Mouse (Mus musculus) left cerebral cortex, postnatal 10 days (tissue): ENCODE data around the gene Pigt. TPM values are rescaled to one million over a fixed set of nuclear protein-coding genes. Genes with fewer than 3 reads are reported as not detected.

ENCODE experiments used
- DNase-seq, 2 experiments: peaks; one replicate each; pipeline ENCODE4 v3.0.0; 2021 to 2022; ENCODE audit warnings: low spot score in 2 of 2, mixed read lengths in 1 of 2; ENCODE audit errors: extremely low spot score in 1 of 2
- intact Hi-C: fragments of 180-260 bp; cut with DNase I; formaldehyde crosslinking; loops from one replicate; pipeline ENCODE4 v1.15.1; 2025
- total RNA-seq, 2 experiments: library from RNA; stranded (reverse); gene quantifications; 2 replicates each; pipeline ENCODE4 v1.2.3; 2021

Pigt gene
- total RNA-seq, 2 experiments from 2014 or later, result 119 to 124 TPM

DNA sequence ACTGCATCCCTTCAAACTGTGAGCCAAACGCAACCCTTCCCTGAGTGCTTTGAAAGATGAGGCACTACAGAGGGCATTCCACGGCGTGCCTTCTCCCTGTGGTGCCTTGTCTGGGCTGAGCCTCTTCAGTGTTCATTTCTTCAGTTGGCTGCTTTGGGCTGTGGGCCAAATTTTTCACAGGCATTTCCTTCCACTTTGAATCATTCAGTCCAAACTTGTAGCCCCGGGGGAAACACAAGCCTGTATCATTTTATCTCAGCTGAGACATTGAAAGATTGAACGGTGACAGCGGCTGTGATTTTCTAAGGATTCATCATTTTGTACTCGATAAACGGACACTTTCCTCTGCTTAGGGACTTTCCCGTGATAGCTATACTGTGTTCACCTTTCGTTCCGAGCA, 19.3 kb downstream of the Pigt start:
- no peak for DNase-seq
- intact Hi-C loops, result no loop called here

DNA sequence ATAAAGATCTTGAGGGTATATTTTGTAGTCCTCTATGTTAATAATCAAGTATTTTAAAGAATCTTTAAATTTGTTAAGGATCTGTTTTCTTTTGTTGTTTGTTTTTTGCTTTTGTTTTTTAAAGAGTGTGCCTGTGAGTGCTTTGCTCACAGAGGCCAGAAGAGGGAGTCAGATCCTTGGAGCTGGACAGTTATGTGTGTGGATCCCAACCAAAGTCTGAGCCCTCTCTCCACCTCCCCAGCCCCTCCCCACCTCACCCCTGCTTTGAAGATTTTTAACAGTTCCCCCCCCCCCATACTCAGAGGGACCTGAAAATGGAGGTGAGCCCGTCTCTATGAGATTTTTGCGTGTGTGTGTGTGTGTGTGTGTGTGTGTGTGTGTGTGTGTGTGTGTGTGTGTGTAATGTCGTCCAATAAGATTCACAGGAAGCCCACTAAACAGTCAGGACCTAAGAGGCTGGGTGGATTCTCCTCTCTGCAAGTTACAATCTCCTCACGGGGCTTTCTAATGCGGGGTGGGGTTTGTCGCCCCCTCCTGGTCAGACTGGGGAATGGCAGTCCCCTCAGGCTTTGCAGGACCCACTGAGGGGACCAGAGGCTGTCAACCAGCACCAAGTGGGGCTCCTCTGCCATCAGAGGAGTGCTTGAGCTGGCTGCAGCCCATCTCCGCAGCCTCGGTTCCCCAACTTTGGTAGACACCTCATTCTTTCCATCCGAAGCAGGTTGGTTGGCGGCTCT, 20.3 kb downstream of the Pigt start:
- intact Hi-C loops, result no loop called here

DNA sequence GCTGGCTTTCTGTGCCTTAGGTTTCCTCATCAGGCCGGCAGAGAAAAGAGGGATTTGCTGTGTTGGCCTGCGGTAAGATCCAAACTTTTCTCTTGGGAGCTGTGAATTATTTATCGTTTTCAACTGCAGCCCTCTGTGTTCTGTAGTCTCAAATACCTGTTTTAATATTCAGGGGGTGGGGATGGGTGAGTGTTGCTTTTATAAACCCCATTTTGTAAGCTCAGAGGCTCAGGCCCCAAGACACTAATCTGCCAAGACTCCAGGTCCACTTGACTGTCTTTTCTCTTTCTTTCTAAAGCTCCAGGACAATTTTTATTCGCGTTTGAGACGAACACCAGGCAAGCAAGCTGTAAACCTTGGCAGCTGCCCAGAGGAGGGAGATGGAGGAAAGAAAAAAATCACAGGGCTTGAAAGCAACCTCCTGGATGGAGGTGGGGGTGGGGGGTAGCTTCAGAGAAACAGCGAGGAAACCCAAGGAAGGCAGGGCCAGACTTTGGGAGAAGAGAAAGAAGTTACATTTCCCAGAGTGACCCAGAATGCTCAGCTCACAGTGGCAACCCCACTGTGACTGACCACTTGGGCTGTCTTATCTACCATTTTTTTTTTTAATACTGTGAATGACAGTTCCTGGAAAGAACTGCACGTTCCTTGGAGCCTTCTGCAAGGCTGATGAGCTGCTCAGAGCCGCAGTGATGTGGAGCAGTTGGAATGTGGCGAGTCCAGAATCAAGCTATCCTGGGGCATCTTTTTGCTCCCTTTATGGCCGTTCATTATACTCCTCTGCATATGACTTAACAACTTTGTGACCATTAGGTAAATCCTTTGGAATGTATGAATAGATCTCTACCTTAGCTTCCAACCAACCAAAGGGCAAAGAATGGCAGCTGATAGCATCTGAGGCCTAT, 21.2 kb downstream of the Pigt start:
- intact Hi-C loops, result no loop called here
- DNase-seq, result no peak

More for the DNA sequence above, 20.3 kb downstream of the Pigt start:
- no peak for DNase-seq

DNA sequence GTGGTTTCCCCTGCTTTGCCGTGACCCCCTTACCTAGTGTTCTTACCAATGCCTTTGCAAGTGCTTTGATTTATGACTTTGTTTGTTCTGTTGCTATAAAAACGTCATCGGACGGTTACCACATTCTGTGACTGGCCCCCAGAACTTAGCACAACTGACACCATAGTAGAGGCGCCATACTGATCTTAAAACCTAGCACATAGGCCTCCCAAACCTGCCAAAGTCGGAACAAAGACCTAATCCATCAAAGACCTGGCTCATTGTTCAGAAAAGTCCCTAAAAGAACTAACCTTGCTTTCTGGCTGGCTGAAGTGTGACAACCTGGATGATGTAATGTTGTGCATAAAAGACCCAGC, 21.8 kb downstream of the Pigt start:
- intact Hi-C loops, result no loop called here

DNA sequence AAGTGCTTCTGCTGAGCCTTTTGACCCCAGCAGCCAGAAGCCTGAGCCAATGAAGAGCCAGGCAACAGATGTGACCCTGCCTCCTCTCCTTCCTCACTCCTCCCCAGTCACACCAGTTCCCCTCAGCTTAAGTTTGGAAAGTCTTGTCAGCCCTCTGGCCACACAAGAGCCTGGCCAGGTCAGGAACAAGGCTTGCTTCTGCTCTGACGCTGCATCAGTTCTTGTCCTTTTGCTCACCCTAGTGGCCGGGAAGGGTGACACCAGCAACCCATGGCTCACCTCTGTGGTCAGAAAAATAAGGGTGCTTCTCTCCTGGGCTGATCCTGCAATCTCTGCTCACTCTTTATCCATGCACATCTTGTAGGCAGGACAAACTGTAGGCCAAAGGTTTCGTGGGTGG, 23.5 kb downstream of the Pigt start:
- DNase-seq, result no peak
- intact Hi-C loops, result no loop called here

More for the DNA sequence above, 21.8 kb downstream of the Pigt start:
- DNase-seq, result no peak

DNA sequence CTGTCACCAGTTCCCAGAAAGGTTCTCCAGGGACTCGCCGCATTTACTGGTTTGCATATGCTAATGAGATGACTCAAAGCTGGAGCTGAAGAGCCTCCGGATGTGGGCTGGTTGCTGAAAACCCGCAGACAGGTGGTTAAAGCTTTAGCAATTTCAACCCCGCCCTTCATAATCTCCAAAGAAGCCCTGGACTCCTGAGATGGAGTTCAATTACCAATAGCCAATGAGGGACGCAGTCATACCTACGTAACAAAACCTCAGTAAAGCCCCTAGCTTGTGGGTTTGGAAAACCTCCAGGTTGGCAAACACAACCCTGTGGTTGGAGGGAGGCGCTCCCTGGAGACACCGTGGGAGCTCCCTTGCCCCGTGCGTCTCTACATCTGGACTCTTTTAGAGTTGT, 24.5 kb downstream of the Pigt start:
- intact Hi-C loops, result no loop called here
- DNase-seq, result no peak

DNA sequence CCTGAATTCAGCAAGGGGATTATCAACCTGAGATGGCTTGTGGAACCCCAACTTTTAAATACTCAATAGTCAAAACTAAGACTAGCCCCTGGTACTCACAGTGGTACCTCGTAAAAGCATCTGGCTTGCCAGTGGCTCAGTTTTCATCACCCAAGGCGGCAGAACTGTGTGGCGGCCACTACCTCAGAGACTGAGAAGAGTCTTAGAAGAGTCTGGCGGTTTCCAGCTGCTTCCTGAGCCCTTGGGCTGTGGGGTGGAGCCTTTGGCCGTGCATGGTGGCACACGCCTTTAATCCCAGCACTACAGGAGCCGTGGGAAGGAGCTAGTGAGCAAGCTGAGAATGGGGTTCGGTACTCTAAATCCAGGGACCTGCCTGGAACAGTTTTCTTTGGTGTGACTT, 25.0 kb downstream of the Pigt start:
- intact Hi-C loops, result no loop called here
- no peak for DNase-seq

DNA sequence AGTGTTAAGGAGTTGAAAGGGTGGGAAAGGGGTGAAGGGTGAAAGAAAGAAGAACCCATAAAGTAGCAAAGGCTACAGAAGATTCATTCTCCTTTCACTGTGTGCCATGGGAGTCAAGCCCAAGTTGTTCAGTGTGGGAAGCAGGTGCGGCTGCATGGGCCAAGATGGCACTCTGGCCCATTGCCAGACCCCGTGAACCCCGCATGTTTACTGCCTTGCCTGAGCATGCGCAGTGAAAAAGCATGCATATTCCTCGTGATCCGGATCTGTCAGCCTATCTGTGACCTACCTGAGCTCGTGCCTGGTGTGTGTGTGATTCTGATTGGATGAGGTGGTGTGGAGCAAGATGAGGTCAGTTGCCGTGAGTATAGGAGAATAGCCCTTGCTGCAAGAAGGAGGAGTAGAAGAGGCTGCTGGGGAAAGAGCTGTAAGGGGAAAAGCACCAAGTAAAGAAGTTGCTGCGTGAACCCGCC, 26.0 kb downstream of the Pigt start:
- intact Hi-C loops, result no loop called here
- DNase-seq, result no peak

DNA sequence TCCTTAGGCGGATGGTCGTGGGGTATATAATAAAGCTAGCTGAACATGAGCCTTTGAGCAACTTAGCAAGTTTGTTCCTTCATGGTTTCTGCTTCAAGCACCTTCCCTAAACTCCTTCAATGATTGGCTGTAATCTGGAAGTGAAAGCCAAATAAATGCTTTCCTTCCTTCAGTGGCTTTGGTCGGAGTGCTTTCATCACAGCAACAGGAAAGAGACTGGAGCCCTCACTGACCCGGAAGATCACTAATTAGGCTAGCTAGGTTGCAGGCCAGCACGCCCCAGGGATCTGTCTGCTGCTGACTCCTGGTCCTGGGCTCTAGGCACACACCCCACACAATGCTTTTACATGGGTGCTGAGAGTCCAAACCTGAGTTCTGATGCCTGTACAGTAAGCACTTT, 31.2 kb downstream of the Pigt start:
- intact Hi-C loops, result no loop called here

DNA sequence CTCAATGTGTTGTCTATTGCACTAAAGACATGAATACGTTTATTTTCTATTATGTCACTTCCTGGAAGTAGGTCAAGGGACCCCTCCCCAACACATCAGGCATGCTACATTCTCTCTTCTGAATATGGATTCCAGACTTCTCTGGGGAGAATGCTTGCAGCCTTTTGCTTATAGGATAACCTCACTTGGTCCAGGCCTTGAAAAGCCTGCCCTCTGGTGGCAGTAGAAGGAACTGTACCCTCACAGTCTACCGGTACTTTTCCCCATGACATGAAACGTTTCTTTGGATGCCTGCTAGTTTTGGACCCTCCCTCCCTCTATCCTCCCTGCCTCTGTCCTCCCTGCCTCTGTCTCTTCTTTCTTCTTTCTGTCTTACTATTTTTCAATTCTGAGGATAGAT, 33.8 kb downstream of the Pigt start:
- DNase-seq, result peak; percentile 68 to 70
- intact Hi-C loops, result loop anchor here (5.0 kb wide), 1 partner anchor 114 kb away; no protein-coding TSS in a partner anchor

More for the DNA sequence above, 31.2 kb downstream of the Pigt start:
- DNase-seq, result no peak

DNA sequence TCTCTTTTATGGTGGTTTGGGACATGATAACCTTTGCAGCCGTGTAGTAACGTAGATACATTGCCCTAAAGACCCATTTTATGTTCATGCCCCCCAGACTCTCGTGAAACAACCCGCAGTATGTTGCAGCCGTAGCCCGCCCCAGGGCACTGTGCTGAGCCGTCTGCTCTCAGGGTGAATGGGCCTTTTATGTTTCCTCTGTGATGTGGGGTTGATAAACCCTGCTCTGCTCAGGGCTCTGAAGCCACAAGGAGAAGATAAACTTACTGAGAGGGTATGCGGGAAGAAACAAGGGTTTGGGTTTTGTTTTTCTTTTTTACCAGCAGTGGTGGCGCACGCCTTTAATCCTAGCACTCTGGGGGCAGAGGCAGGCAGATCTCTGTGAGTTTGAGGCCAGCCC, 37.0 kb downstream of the Pigt start:
- intact Hi-C loops, result loop anchor here (5.0 kb wide), 1 partner anchor 117 kb away; no protein-coding TSS in a partner anchor
- no peak for DNase-seq

DNA sequence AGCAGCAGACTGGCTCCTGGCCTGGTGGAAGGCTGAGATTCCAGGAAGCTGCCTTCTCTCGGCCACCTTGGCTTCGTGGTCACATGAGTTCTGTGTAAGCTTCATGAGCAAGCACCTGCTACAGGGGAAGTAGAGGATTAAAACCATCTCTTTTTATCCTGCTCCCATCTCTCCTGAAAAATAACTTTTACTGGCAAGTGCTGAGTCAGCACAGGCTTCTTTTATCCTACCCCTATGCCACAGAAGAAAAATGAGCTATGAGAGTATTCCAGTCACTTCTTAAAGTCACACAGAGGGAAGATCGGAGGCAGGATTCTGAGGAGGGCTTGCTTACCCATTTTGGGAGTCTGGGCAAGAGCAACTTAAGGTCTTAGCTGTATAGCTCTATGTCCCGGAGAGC, 39.7 kb downstream of the Pigt start:
- intact Hi-C loops, result no loop called here
- no peak for DNase-seq

DNA sequence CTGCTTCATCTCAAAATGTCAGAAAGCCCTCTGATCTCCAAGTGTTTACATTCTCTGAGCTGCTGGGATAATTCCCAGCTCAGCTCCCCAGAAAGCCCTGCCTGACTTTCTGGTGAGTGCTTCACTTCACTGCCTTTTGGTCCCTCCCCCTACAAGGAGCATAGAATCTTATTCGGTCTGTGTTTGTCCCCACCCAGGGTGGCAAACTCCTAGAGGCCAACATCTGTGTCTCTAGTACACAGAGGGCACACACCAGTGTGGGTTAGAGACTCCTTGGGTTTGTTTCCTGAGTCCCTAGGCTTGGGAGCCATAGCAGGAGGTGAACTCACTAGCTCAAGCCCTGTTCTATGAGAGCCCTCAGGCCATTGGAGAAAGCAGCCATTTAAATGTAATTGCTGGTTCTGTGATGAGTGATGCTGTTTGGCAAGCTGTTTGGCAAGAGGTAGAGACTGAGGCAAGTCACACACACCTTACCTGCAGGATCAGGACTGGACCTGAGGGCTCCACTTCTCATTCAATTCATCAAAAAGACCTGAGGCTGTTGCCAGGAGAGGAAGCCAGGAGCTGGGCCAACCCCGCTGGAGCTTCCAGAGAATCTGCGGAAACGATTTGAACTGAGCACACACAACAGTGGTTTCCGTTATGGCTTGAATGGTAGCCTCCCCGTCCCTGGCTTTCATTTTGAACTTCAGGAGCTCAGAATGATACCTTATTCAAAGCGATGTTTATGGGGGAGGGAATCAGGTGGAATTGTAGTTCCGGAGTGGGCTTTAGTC, 43.5 kb downstream of the Pigt start:
- intact Hi-C loops, result no loop called here
- no peak for DNase-seq

DNA sequence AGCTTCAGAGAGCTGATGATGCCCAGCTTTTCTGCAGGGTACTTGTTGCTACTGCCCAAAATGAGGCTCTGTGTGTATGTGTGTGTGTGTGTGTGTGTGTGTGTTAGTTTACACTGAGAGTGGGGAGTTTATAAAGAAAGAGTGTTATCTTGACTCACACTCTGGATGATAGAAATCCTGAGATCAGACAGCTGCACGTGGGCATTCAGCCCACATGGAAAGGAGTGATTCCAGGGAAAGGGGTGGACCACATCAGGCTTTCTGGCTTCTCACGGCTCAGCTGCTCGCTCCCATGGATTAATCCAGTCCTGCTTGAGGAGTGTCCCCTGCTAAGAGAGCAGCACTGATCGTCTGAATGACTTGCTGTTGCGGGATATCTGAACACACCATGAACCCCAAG, 44.8 kb downstream of the Pigt start:
- DNase-seq, result peak in 1 of 2 experiments; percentile 40
- intact Hi-C loops, result no loop called here

DNA sequence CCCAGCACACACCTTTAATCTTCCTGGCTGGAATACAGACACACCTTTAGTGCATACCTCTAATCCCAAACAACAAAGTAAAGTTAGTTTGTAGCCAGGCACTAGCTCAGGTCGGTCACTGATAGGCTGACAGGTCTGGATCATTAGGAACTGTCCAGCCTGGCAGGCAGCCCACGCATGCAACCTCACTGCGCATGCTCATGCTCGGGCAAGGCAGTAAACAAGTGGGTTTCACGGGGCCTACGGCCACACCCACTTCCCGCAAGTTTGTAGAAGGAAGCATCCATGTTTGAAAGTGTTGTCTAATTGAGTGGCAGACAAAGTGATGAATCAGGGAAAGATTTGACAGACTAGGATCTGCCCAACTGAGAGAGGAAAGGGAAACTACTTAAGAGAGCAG, 45.3 kb downstream of the Pigt start:
- intact Hi-C loops, result no loop called here
- DNase-seq, result no peak

DNA sequence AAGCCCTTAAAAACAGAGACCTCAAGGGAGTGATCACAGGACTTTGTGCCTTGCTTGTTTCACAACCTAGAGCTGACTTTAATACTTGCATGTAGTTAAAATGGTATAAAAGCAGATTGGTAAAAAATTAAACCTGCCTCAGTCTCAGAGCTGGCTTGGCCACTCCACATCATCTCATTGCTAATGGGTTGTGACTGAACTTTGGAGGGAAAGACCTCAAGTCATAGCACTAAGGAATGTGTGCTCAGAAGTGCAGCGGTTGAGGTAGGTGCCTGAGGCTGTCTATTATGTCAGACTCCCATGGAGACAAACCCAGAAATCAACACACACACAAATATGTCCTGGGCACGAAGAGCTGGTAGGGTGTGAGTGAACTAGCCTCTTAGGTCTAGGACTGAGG, 46.4 kb downstream of the Pigt start:
- intact Hi-C loops, result no loop called here
- no peak for DNase-seq

DNA sequence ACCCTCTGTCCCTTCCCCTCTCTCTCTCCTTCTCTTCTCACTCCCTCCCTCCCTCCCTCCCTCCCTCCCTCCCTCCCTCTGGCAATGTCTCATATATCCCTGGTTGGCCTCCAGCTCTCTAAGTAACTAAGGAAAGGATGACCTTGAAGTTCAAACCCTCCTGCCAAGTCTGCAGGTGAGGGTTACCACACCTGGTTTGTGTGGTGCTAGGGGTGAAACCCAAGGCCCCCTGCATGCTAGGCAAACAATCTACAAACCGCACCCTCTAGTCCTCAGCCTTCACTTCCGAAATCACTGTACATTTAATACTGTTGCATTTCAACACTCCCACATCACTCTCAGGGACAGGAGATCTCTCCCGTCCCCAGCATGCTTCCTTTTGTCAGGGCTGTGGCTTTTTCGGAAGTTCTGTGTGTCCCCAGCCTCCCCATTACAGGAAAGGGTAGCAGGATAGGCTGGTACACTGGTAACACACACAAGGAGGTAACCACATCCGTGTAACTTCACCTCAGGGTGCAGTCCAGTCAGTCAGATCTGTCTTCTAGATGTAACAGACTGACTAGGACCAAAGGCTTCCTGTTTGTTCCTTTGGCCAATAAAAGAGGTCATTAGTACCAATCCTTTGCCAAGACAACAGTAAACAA, 47.3 kb downstream of the Pigt start:
- intact Hi-C loops, result no loop called here
- no peak for DNase-seq

DNA sequence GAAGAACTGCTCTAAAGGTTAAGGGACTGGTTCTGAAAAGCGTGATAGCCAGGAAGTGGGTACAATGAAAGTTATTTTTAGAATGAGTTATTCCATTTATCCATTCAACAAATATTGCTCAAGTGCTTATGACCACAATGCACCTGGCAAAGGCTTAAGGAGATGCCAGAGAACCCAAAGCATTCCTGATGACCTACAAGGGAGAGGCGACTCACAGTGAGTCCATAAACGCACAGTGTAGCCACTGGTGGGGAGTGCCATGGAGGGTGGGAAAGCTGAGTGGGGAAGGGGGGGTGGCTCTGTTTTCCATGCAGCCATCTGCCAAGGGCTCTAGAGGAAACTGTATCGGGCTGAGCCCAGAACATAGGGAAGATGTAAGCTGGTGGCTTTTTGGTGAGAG, 52.0 kb downstream of the Pigt start:
- no peak for DNase-seq
- intact Hi-C loops, result no loop called here
